Mouse (Mus musculus) spleen, postnatal 36 days (tissue): ENCODE measurements around the gene Wfdc15a.

Experiments
- DNase-seq, 2 experiments: peaks; one replicate each; pipeline ENCODE4 v3.0.0; 2022; ENCODE audit warnings: low spot score in 2 of 2, mixed read lengths in 1 of 2

The Wfdc15a gene

GRCm38 (mm10) chr2:164177831-164178230 lies 22.1 kb downstream of the Wfdc15a start:
- no peak for DNase-seq

GRCm38 (mm10) chr2:164175850-164176249 lies 24.1 kb downstream of the Wfdc15a start:
- no peak for DNase-seq

- DNase-seq, result no peak
These were observed 25.1 kb downstream of the Wfdc15a start for GRCm38 (mm10) chr2:164174649-164175395.

- no peak for DNase-seq
These were observed 26.5 kb downstream of the Wfdc15a start for GRCm38 (mm10) chr2:164173394-164173793.

- DNase-seq, result no peak
These were observed 29.0 kb downstream of the Wfdc15a start, which contains the start of gene Kcns1 for GRCm38 (mm10) chr2:164170902-164171301. TSS of gene Kcns1 (minus strand) at chr2:164171113.

GRCm38 (mm10) chr2:164170326-164170725 lies 29.6 kb downstream of the Wfdc15a start:
- DNase-seq, result no peak

GRCm38 (mm10) chr2:164168571-164168946 lies 31.4 kb downstream of the Wfdc15a start:
- DNase-seq, result no peak

DNA sequence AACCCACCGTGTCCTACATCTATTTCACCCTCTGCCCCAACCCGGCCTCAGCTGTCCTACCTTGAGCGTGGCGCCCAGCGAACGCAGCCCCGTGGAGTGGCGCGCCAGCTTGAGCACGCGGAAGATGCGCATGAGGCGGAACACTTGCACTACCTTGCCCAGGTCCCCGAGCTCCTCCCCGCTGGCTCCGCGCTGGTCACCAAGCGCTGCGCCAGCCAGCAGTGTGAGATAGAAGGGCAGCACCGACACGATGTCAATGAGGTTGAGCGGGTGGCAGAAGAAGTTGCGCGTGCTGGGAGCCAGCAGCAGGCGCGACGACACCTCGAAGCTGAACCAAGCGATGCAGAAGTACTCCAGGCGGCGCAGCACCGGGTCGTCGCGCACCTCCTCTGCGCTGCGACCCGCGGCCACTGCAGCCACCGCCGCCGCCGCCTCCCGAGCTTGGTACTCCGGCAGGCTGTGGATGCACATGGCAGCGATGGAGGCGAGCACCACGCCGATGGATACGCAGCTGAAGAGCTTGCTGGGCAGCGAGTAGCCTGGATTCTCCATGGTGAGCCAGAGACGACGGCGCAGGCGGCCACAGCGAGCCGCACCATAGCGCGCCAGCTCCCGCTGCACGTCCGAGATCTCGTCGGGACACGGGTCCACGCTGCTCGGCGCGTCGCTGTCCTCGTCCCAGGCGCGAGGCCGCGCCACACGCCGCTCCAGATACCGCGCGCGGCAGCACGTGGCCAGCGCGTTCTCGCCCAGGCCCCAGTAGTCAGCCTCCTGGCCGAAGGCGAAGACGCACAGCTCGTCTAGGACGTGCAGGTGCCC lies 32.0 kb downstream of the Wfdc15a start:
- no peak for DNase-seq

GRCm38 (mm10) chr2:164164941-164165340 lies 35.0 kb downstream of the Wfdc15a start:
- no peak for DNase-seq

DNA sequence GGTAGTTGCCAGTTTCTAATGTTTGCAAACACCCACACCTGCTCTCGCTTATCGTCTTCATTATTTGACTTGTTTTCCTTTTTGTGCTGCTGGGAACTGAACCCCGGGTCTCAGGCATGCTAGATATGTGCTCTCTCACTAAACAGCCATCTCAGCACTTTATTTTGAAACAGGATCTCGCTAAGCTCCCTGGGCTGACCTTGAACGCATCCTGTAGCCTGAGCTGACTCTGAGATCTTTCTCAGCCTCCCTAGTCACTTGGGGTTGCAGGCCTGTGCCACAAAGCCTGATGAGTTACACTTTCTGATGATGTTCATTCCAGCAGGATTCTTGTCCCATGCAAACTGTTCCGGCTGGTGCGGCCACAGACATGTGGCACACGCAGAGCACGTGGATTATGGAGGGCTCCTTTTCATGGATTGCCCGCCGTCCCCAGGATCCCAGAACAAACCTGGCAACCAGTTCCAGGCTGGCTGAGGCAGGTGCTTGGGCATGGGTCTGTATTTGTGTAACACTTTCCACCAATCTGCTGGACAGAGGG lies 38.3 kb downstream of the Wfdc15a start:
- DNase-seq, result no peak

DNA sequence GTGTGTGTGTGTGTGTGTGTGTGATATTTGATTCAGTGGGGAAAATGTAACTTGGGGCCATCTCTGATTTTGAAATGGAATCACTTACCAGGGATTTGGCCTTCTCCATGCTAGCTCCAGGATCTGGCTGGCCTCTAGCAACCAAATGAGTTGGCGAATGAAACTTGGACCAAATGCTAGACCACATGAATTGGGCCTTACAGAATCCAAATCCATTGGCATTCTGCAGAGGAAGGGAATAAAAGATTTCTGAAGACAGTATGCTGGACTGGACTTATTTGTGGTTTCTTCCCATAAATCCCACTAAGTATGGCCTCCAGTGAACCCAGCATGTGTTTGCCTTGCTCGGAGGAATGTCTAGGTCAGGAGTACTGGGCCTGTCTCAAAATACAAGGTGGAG lies 41.1 kb downstream of the Wfdc15a start:
- DNase-seq, result no peak

DNA sequence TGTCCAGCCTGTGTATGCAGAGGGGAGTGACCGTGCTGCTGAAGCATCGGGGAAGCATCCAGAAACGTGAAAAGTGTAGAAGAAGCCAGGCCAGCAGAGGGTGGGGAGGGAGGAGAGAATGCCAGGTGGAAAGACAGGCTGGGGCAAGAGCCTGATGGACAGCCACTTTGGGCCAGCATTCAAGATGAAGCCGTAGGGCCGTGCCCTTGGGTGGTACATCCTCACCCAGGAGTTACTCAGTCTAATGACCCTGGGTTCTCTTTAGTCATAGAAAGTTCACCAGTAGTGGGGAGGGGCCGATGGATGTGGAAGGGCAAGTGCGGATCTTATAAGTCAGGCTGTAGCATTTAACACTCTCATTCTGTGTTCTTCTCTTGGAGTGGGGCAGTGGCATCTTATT lies 43.8 kb downstream of the Wfdc15a start:
- no peak for DNase-seq

DNA sequence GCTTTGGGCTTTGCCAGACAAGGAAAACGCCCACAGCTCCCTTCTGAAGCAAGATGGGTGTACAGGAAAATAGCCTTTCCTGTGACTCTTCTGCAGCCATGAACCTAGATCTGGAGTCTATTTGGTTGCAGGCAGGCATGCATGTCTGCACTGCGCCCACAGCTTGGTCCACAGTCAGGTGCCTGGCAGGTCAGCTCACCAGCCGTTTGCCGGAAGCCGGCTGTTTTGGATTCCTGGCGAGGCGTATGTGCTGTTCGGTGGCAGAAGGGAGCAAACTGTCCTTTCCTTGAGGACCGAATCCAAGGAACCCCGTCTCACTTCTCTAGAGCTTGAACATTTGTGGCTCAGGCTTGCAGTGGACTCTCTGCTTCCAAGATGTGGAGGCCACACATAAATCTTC lies 45.9 kb downstream of the Wfdc15a start:
- DNase-seq, result no peak

- no peak for DNase-seq
These were observed 47.6 kb downstream of the Wfdc15a start for GRCm38 (mm10) chr2:164152341-164152740.

DNA sequence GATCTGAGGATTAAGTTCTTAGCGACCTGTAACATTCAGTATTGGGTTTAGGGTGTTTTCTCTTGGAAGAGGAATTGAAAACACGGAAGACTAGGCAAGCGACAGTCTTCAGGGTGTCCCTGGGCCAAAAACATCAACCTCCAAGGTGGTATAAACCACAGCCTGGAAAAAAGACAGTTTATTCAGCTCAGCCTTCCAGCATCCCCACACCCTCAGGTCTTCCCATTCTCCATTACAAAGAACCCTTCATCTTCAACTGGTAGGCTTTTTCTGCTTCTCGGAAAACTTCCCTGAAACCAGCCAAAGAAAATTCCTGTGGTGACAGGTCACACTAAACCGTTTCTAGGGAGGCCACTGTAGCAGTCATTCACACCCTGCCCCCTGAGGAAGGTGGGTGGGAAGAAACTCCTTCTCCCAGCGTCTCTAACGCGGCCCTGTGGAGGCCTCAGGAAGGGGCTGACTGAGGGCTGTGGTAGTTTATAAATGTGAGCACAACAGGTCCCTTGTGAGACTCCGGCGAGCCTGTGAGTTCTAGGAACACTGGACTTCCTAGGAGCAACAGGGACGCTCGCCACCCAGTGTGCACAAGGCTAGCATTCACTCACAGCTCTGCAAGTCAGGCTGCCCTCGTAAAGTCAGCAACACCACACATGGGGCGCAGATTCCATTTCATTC lies 49.7 kb downstream of the Wfdc15a start:
- DNase-seq, result no peak
